Mouse (Mus musculus): ENCODE results near the gene Gm18336.
"Not testable (repeated sequence)": the region's sequence is repeated elsewhere in the genome, so short reads cannot be mapped to it uniquely, and the experiment has no call there.

Gm18336 gene

GRCm38 (mm10) chrX:73398636-73399035 is at the start of gene Gm18336:
TSS of gene Gm18336 (minus strand) at chrX:73398736.
- DNase-seq (ENCODE audit: low spot score): not testable (repeated sequence)

GRCm38 (mm10) chrX:73441428-73441827 is 42.9 kb upstream of the Gm18336 start:
- no peak for DNase-seq (ENCODE audit: low spot score)

- DNase-seq (ENCODE audit: low spot score): no peak
Observed at GRCm38 (mm10) chrX:73435252-73435651, 36.7 kb upstream of the Gm18336 start, which contains the start of gene Trex2. TSS of gene Trex2 (minus strand) at chrX:73435344.

GRCm38 (mm10) chrX:73432850-73433249 is 34.3 kb upstream of the Gm18336 start:
- DNase-seq (ENCODE audit: low spot score): no peak

GRCm38 (mm10) chrX:73430036-73430435 is 31.5 kb upstream of the Gm18336 start:
- DNase-seq (ENCODE audit: low spot score): no peak

- no peak for DNase-seq (ENCODE audit: low spot score)
Observed at GRCm38 (mm10) chrX:73412767-73413166, 14.2 kb upstream of the Gm18336 start.

GRCm38 (mm10) chrX:73410880-73411517 is 12.5 kb upstream of the Gm18336 start, which contains the start of gene Zfp92:
TSS of gene Zfp92 (plus strand) at chrX:73411096.
- DNase-seq (ENCODE audit: low spot score): no peak

- no peak for DNase-seq (ENCODE audit: low spot score)
Observed at GRCm38 (mm10) chrX:73401616-73402015, 3.1 kb upstream of the Gm18336 start.

GRCm38 (mm10) chrX:73400951-73401350 is 2.4 kb upstream of the Gm18336 start:
- DNase-seq (ENCODE audit: low spot score): no peak

- no peak for DNase-seq (ENCODE audit: low spot score)
Observed at GRCm38 (mm10) chrX:73396446-73396845, 2.1 kb downstream of the Gm18336 start.

GRCm38 (mm10) chrX:73391481-73391880 is 7.1 kb downstream of the Gm18336 start:
- DNase-seq (ENCODE audit: low spot score): no peak

GRCm38 (mm10) chrX:73384924-73385323 is 13.6 kb downstream of the Gm18336 start:
- DNase-seq (ENCODE audit: low spot score): no peak

GRCm38 (mm10) chrX:73384419-73384818 is 14.1 kb downstream of the Gm18336 start:
- DNase-seq (ENCODE audit: low spot score): no peak

GRCm38 (mm10) chrX:73363291-73363690 is 35.2 kb downstream of the Gm18336 start:
- DNase-seq (ENCODE audit: low spot score): no peak

- no peak for DNase-seq (ENCODE audit: low spot score)
Observed at GRCm38 (mm10) chrX:73356719-73357118, 41.8 kb downstream of the Gm18336 start.

GRCm38 (mm10) chrX:73356163-73356562 is 42.4 kb downstream of the Gm18336 start:
- no peak for DNase-seq (ENCODE audit: low spot score)

Measured in ovary, postnatal 36 days (tissue).